Mouse (Mus musculus): ENCODE results near the gene Park7. TPM values are rescaled to one million over a fixed set of nuclear protein-coding genes. Genes with fewer than 3 reads are reported as not detected.

Park7 gene
- polyA plus RNA-seq, 1 experiment from 2014 or later: 379 TPM

DNA sequence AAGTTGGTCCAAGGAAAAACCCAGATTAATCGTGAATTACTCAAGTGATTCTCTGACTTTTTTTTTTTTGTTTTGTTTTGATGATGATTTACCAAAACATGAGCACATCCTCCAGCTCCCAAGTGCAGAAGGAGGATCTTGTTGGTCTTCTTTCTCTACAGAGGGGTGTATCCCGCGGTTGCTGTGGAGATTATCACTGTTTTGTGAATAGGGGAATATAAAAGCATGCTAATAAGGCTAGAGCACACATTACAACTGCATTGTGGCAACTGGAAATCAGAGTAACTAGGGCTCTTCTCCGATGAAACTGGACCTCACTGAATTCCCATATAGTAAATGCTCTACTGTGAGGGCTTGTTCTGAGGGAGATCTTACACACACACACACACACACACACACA lies 61.8 kb downstream of the Park7 start:
- Histone ChIP-seq H3K27me3 (peaks cover 20% of the 10 kb centered on the region), H3K27ac (no peak overlapping the region), H3K9ac (no peak overlapping the region), H3K36me3 (replicated peaks) (no peaks in the 10 kb centered on the region), H3K4me3 (replicated peaks) (no peak overlapping the region), H3K4me2 (no peak overlapping the region), H3K9me3 (no peaks in the 10 kb centered on the region), H3K4me1 (peaks cover 13% of the 10 kb centered on the region)
- no peak for ATAC-seq (ENCODE audit: low FRiP score)
- WGBS: 61% methylated on average over 4 of the region's 4 CpGs

DNA sequence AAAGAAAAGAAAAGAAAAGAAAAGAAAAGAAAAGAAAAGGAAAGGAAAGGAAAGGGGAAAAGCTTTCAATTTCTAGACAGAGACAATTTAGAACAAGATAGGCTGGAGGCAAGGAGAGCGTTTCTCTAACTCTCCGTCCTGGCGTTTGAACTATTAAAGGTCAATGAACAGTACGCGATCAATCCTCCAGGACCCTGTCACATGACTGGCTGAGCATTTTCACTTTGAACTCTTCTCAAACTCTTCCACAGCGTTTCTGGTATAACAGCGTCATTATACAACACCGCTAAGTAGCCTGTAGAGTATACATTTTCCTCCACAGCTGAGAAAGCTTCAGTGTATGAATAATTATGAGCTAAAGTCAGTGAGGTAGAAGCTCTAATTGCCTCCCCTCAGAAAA lies 62.2 kb downstream of the Park7 start:
- Histone ChIP-seq H3K4me2 (no peak overlapping the region), H3K4me3 (replicated peaks) (no peak overlapping the region), H3K27me3 (peaks cover 20% of the 10 kb centered on the region), H3K4me1 (peaks cover 13% of the 10 kb centered on the region), H3K9me3 (no peaks in the 10 kb centered on the region), H3K27ac (no peak overlapping the region), H3K9ac (no peak overlapping the region), H3K36me3 (replicated peaks) (no peaks in the 10 kb centered on the region)
- ATAC-seq (ENCODE audit: low FRiP score): no peak
- 70% methylated on average over 8 of the region's 8 CpGs for WGBS

DNA sequence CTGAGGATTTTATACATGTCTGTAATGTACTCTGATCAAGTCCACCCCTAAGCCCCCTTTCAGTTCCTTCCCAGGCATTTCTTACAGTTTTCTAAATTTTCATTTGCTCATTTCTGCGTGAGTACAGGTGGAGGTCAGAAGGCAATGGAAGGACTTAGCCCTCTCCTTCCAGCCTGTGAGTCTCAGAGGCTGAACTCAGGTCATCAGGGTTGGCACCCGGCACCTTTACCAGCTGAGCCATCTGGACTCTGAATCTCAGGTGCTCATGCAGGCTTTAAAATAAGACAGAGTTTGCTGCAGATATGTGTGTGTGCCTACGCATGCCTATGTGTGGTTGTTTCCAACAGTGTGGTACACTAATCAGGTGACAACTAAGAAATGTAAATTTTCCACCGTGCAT lies 63.3 kb downstream of the Park7 start:
- Histone ChIP-seq H3K4me3 (replicated peaks) (no peak overlapping the region), H3K4me1 (peaks cover 18% of the 10 kb centered on the region), H3K27ac (no peak overlapping the region), H3K36me3 (replicated peaks) (no peaks in the 10 kb centered on the region), H3K9me3 (no peaks in the 10 kb centered on the region), H3K27me3 (peaks cover 20% of the 10 kb centered on the region), H3K9ac (no peak overlapping the region), H3K4me2 (no peak overlapping the region)
- no peak for ATAC-seq (ENCODE audit: low FRiP score)
- WGBS: 93% methylated on average over 4 of the region's 4 CpGs

DNA sequence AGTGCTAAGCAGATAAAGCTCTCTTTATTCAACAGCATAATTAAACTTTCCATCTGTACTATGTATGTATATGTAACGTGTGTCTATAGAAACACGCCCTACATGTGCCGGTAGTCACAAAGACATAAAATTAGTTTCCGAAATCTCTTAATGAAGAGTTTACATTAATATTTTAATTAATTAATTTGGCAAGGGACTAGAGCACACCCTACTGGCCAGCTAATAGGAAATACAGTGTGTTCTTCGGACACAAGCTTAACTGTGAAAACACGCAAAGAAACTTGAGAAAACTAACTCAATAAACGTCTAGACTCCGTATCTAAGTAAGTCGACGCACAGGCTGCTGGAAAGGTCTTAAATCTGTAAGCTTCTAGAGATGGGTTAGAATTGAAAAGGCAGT lies 64.3 kb downstream of the Park7 start:
- H3K27me3 ChIP-seq: peaks cover 20% of the 10 kb centered on the region
- ATAC-seq (ENCODE audit: low FRiP score): no peak
- no peaks in the 10 kb centered on the region for H3K36me3 ChIP-seq (replicated peaks)
- no peak overlapping the region for H3K4me3 ChIP-seq (replicated peaks)
- H3K27ac ChIP-seq: no peak overlapping the region
- no peak overlapping the region for H3K9ac ChIP-seq
- WGBS: 63% methylated on average over 10 of the region's 10 CpGs
- peaks cover 21% of the 10 kb centered on the region for H3K4me1 ChIP-seq
- no peak overlapping the region for H3K4me2 ChIP-seq
- H3K9me3 ChIP-seq: no peaks in the 10 kb centered on the region

Other genes starting within 250 kb of the Park7 start
- 16.5 and 17.2 TPM in 2 replicates for gene Errfi1, start 60.5 kb downstream of the Park7 start, polyA plus RNA-seq (2016; fragmentation: Nextera tagmentation; extraction: Ambion mirVana)
- 0.54 TPM in 1 of 2 replicates, not detected in the other for gene Tnfrsf9, start 125 bp upstream of the Park7 start, polyA plus RNA-seq (2016; fragmentation: Nextera tagmentation; extraction: Ambion mirVana)
- not detected in 2 replicates for gene Uts2, start 82.7 kb upstream of the Park7 start, polyA plus RNA-seq (2016; fragmentation: Nextera tagmentation; extraction: Ambion mirVana)
- 4.8 and 5.8 TPM in 2 replicates for gene Per3, start 130.2 kb upstream of the Park7 start, polyA plus RNA-seq (2016; fragmentation: Nextera tagmentation; extraction: Ambion mirVana)
- 77.4 and 77.5 TPM in 2 replicates for gene Vamp3, start 143.5 kb upstream of the Park7 start, polyA plus RNA-seq (2016; fragmentation: Nextera tagmentation; extraction: Ambion mirVana)
- 0.54 TPM in 1 of 2 replicates, not detected in the other for gene Gm13090, start 175.1 kb upstream of the Park7 start, polyA plus RNA-seq (2016; fragmentation: Nextera tagmentation; extraction: Ambion mirVana)

Data from forebrain, embryonic 12.5 days (tissue).